Mouse (Mus musculus) neural tube, embryonic 14.5 days (tissue): ENCODE results near the gene Dok5. TPM values are rescaled to one million over a fixed set of nuclear protein-coding genes. Genes with fewer than 3 reads are reported as not detected.

Experiments
- ATAC-seq: fragments of 200-750 bp; cut with Nextera tagmentation; 2 replicates; pipeline ENCODE4 v1.8.0; 2017; ENCODE audit warnings: low read depth, mild to moderate bottlenecking, moderate TSS enrichment, moderate library complexity
- H3K27ac ChIP-seq: fragments of 300-500 bp; sonication (generic); 2 replicates; pipeline ENCODE4 v1.5.1; 2014; ENCODE audit warnings: low read depth, mild to moderate bottlenecking, control low read depth, low read length, moderate library complexity, mixed read lengths
- H3K27me3 ChIP-seq: fragments of 300-500 bp; sonication (generic); 2 replicates; pipeline ENCODE4 v1.6.1; 2014; ENCODE audit warnings: low read length; ENCODE audit not compliant: control insufficient read depth, insufficient read depth
- H3K36me3 ChIP-seq: fragments of 300-500 bp; sonication (generic); 2 replicates; pipeline ENCODE4 v1.6.1; 2014; ENCODE audit warnings: low read length, mixed read lengths; ENCODE audit not compliant: control insufficient read depth, insufficient read depth
- H3K4me1 ChIP-seq: fragments of 300-500 bp; sonication (generic); 2 replicates; pipeline ENCODE4 v1.6.1; 2014; ENCODE audit warnings: low read length; ENCODE audit not compliant: control insufficient read depth, insufficient read depth
- H3K4me2 ChIP-seq: fragments of 300-500 bp; sonication (generic); 2 replicates; pipeline ENCODE4 v1.6.1; 2014; ENCODE audit warnings: mild to moderate bottlenecking, low read depth, low read length, control low read depth
- H3K4me3 ChIP-seq: fragments of 300-500 bp; sonication (generic); 2 replicates; pipeline ENCODE4 v1.5.1; 2014; ENCODE audit warnings: low read depth, low read length, control low read depth, mixed read lengths
- H3K9ac ChIP-seq: fragments of 300-500 bp; sonication (generic); replicated peaks from 2 replicates; pipeline ENCODE4 v1.6.1; 2014; ENCODE audit warnings: low read depth, mild to moderate bottlenecking, control low read depth, low read length, mixed read lengths
- H3K9me3 ChIP-seq: fragments of 300-500 bp; sonication (generic); 2 replicates; pipeline ENCODE4 v1.6.1; 2016; ENCODE audit warnings: low read length; ENCODE audit not compliant: control insufficient read depth
- WGBS: fragments of 180-500 bp; shearing (Covaris S2); extraction: QIAGEN DNeasy Blood & Tissue Kit; methylation state at CpG from one replicate; pipeline ENCODE4 v1.1.7; 2014; 5-methylcytosine and 5-hydroxymethylcytosine counted together
- polyA plus RNA-seq: library from polyadenylated mRNA; unstranded; fragments of >200 nt; fragmentation: Nextera tagmentation; extraction: Ambion mirVana; gene quantifications from 2 replicates; pipeline ENCODE4 v1.2.1, GENCODE M21; 2014

Dok5 gene
- polyA plus RNA-seq, 1 experiment from 2014 or later = 74.4 TPM

- no peak overlapping the region for H3K4me2 ChIP-seq
- ATAC-seq = no peak
- H3K27ac ChIP-seq = no peak overlapping the region
- no peaks in the 10 kb centered on the region for H3K27me3 ChIP-seq
- no peaks in the 10 kb centered on the region for H3K4me1 ChIP-seq
- 91% methylated on average over 3 of the region's 3 CpGs for WGBS
- no peak overlapping the region for H3K4me3 ChIP-seq
- 0 out of 2 replicates have a peak, but pooled peaks cover 3% of the 10 kb centered on the region for H3K36me3 ChIP-seq
- no peaks in the 10 kb centered on the region for H3K9me3 ChIP-seq
- no peak overlapping the region for H3K9ac ChIP-seq
Measured at GRCm38 (mm10) chr2:170871469-170871868, 139.9 kb downstream of the Dok5 start.

DNA sequence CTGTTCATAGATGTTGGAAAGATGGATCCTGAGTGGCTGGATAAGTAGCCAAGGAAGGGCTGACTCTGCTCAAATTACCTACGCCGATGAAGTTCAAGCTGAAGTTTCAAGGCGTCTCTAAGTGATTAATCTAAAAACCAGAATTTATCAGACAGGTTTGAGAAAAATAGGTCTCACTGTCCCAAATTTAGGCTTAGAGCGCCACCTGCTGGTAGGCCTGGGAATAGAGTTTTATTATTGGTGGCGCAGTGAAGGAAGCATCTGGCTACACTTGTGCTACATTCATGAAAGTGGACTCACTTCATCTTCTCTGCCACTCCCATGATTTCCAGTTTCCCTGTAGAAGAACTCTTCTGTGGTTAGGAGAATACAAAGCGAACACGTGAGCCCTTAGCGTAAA, 141.8 kb downstream of the Dok5 start:
- Histone ChIP-seq H3K36me3 (0 out of 2 replicates have a peak, but pooled peaks cover 3% of the 10 kb centered on the region), H3K4me1 (no peaks in the 10 kb centered on the region), H3K4me2 (no peak overlapping the region), H3K9me3 (no peaks in the 10 kb centered on the region), H3K4me3 (no peak overlapping the region), H3K27me3 (no peaks in the 10 kb centered on the region), H3K27ac (no peak overlapping the region), H3K9ac (no peak overlapping the region)
- 9% methylated on average over 8 of the region's 8 CpGs for WGBS
- ATAC-seq = no peak

- ATAC-seq = peak; percentile 69
- Histone ChIP-seq H3K36me3 (no peaks in the 10 kb centered on the region), H3K4me2 (no peak overlapping the region), H3K27ac (no peak overlapping the region), H3K4me3 (no peak overlapping the region), H3K27me3 (no peaks in the 10 kb centered on the region), H3K9ac (no peak overlapping the region), H3K9me3 (no peaks in the 10 kb centered on the region), H3K4me1 (no peaks in the 10 kb centered on the region)
- WGBS = under 1% methylated on average over 4 of the region's 4 CpGs
Measured at GRCm38 (mm10) chr2:170877515-170877914, 145.9 kb downstream of the Dok5 start.

DNA sequence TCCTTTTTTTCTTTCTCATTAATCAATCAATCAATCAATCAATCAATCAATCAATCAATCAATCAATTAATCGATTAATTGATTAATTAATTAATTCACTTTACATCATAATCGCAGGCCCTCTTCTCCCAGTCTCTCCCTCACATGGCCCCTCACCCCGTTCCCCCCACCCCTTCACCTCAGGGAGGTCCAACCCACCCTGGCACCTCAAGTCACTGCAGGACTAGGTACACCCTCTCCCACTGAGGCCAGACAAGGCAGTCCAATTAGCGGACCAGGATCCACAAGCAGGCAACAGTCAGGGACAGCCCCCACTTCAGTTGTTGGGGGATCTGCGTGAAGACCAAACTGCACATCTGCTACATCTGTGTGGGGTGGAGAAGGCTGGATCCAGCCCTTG, 146.3 kb downstream of the Dok5 start:
- Histone ChIP-seq H3K4me3 (no peak overlapping the region), H3K27me3 (no peaks in the 10 kb centered on the region), H3K4me2 (no peak overlapping the region), H3K9ac (no peak overlapping the region), H3K9me3 (no peaks in the 10 kb centered on the region), H3K36me3 (no peaks in the 10 kb centered on the region), H3K27ac (no peak overlapping the region), H3K4me1 (no peaks in the 10 kb centered on the region)
- 0 out of 2 replicates have a peak, but pooled peaks have one; percentile 38 for ATAC-seq
- 65% methylated on average over 5 of the region's 5 CpGs for WGBS

DNA sequence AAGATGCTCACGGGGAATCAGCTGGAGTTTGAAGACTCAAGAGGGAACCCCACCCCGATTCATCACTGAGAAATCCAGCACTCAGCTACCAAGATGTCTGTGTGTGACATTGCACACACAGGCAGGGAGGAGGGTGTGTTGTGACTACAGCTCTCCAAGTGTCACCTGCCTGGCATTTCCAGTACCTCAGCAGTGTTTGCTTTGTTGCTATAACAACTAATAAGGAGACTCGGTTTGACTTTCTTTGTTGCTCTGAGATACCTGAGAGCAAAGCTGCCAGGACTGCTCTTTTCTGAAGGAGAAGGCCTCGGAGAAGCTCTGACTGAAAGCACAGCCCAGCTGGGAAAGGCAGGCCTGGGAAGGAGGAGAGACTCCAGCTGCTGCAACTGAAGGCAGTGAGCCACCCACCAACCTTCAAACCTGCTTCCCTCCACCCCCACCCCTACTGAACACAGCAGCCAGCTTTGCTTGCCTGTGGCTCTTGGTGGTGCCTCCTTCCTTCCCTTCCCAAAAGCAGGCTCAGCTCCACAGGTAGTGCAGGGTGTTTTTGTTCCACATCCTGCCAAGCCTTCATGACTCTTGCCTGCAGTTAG, 152.7 kb downstream of the Dok5 start:
- Histone ChIP-seq H3K27ac (no peak overlapping the region), H3K9me3 (no peaks in the 10 kb centered on the region), H3K27me3 (no peaks in the 10 kb centered on the region), H3K4me3 (no peak overlapping the region), H3K36me3 (no peaks in the 10 kb centered on the region), H3K4me2 (no peak overlapping the region), H3K9ac (no peak overlapping the region), H3K4me1 (no peaks in the 10 kb centered on the region)
- WGBS = 69% methylated on average over 4 of the region's 4 CpGs
- ATAC-seq = no peak

DNA sequence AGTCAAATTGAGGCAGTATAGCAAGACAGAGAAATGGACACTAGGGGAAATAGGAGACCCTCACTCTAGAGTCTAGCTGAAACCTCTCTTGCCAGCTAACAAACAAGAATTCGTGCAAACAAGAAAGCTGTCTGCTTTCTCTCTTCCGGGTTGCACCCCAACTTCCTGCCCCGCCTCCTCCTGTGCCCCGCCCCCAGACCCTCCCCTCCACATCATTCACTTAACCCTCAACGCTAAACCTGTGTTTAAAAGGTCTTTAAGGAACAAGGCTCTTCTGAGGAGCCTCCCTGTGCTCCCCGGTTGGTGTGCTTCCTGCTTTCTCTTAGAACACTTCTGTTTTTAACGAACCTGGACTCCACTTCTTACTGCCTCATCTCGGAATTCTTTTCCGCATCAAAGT, 156.4 kb downstream of the Dok5 start:
- no peak for ATAC-seq
- H3K27ac ChIP-seq = no peak overlapping the region
- no peak overlapping the region for H3K9ac ChIP-seq
- no peaks in the 10 kb centered on the region for H3K4me1 ChIP-seq
- H3K4me3 ChIP-seq = no peak overlapping the region
- 66% methylated on average over 9 of the region's 9 CpGs for whole genome bisulfite sequencing
- no peaks in the 10 kb centered on the region for H3K27me3 ChIP-seq
- H3K4me2 ChIP-seq = no peak overlapping the region
- H3K36me3 ChIP-seq = no peaks in the 10 kb centered on the region
- H3K9me3 ChIP-seq = no peaks in the 10 kb centered on the region

GRCm38 (mm10) chr2:170895096-170895495, 163.5 kb downstream of the Dok5 start:
- H3K4me1 ChIP-seq = no peaks in the 10 kb centered on the region
- no peak for ATAC-seq
- H3K9me3 ChIP-seq = no peaks in the 10 kb centered on the region
- no peak overlapping the region for H3K4me2 ChIP-seq
- WGBS = 65% methylated on average over 8 of the region's 8 CpGs
- H3K27me3 ChIP-seq = no peaks in the 10 kb centered on the region
- H3K27ac ChIP-seq = no peak overlapping the region
- no peak overlapping the region for H3K4me3 ChIP-seq
- H3K9ac ChIP-seq = no peak overlapping the region
- H3K36me3 ChIP-seq = no peaks in the 10 kb centered on the region

- 27% methylated on average over 13 of the region's 13 CpGs for WGBS
- Histone ChIP-seq H3K9ac (no peak overlapping the region), H3K27me3 (no peaks in the 10 kb centered on the region), H3K4me1 (peaks cover 11% of the 10 kb centered on the region; the same call in 1 of the 2 replicates), H3K9me3 (no peaks in the 10 kb centered on the region), H3K27ac (peak overlapping the region; percentile 44; the same call in 1 of the 2 replicates), H3K4me2 (no peak overlapping the region; the same call in 1 of the 2 replicates), H3K4me3 (no peak overlapping the region), H3K36me3 (no peaks in the 10 kb centered on the region)
- no peak for ATAC-seq
Measured at GRCm38 (mm10) chr2:170902204-170903028, 170.8 kb downstream of the Dok5 start.

GRCm38 (mm10) chr2:170903029-170903306, 171.4 kb downstream of the Dok5 start:
- no peak overlapping the region for H3K9ac ChIP-seq
- ATAC-seq = no peak
- H3K36me3 ChIP-seq = no peaks in the 10 kb centered on the region
- H3K9me3 ChIP-seq = no peaks in the 10 kb centered on the region
- no peaks in the 10 kb centered on the region for H3K27me3 ChIP-seq
- 74% methylated on average over 7 of the region's 7 CpGs for WGBS
- H3K27ac ChIP-seq = no peak overlapping the region
- H3K4me2 ChIP-seq = no peak overlapping the region
- H3K4me3 ChIP-seq = no peak overlapping the region
- H3K4me1 ChIP-seq = peaks cover 11% of the 10 kb centered on the region; the same call in 1 of the 2 replicates
